Mouse (Mus musculus) forebrain, embryonic 14.5 days (tissue): ENCODE results near the gene Arid5a. TPM values are rescaled to one million over a fixed set of nuclear protein-coding genes. Genes with fewer than 3 reads are reported as not detected.

Experiments
- ATAC-seq: fragments of 200-750 bp; cut with Nextera tagmentation; 2 replicates; pipeline ENCODE4 v1.8.0; 2017; ENCODE audit warnings: mild to moderate bottlenecking, moderate library complexity
- DNase-seq: peaks from one replicate; pipeline ENCODE4 v3.0.0-alpha.2; 2015; ENCODE audit warnings: low spot score
- H3K27ac ChIP-seq: fragments of 300-500 bp; sonication (generic); 2 replicates; pipeline ENCODE4 v1.5.1; 2014; ENCODE audit warnings: low read depth, mild to moderate bottlenecking, control low read depth, low read length, moderate library complexity
- H3K27me3 ChIP-seq: fragments of 300-500 bp; sonication (generic); replicated peaks from 2 replicates; pipeline ENCODE4 v1.6.1; 2014; ENCODE audit warnings: low read length, control low read depth, mixed read lengths; ENCODE audit not compliant: control insufficient read depth, insufficient read depth
- H3K36me3 ChIP-seq: fragments of 300-500 bp; sonication (generic); 2 replicates; pipeline ENCODE4 v1.6.1; 2014; ENCODE audit warnings: low read length, control low read depth; ENCODE audit not compliant: control insufficient read depth, insufficient read depth
- H3K4me1 ChIP-seq: fragments of 300-500 bp; sonication (generic); 2 replicates; pipeline ENCODE4 v1.6.1; 2014; ENCODE audit warnings: antibody characterized with exemption, low read length, control low read depth; ENCODE audit not compliant: control insufficient read depth, insufficient read depth
- H3K4me2 ChIP-seq: fragments of 300-500 bp; sonication (generic); 2 replicates; pipeline ENCODE4 v1.6.1; 2014; ENCODE audit warnings: mild to moderate bottlenecking, control low read depth, low read length
- H3K4me3 ChIP-seq: fragments of 300-500 bp; sonication (generic); 2 replicates; pipeline ENCODE4 v1.5.1; 2014; ENCODE audit warnings: low read depth, low read length, control low read depth
- H3K9ac ChIP-seq: fragments of 300-500 bp; sonication (generic); 2 replicates; pipeline ENCODE4 v1.6.1; 2014; ENCODE audit warnings: mild to moderate bottlenecking, low read length, control low read depth, moderate library complexity
- H3K9me3 ChIP-seq: fragments of 300-500 bp; sonication (generic); replicated peaks from 2 replicates; pipeline ENCODE4 v1.6.1; 2016; ENCODE audit warnings: low read length, control low read depth, mixed read lengths; ENCODE audit not compliant: control insufficient read depth
- WGBS: fragments of 180-500 bp; shearing (Covaris S2); extraction: QIAGEN DNeasy Blood & Tissue Kit; methylation state at CpG from one replicate; pipeline ENCODE4 v1.1.7; 2014; 5-methylcytosine and 5-hydroxymethylcytosine counted together
- polyA plus RNA-seq: library from polyadenylated mRNA; unstranded; fragments of >200 nt; fragmentation: Nextera tagmentation; extraction: Ambion mirVana; gene quantifications from 2 replicates; pipeline ENCODE4 v1.2.1, GENCODE M21; 2014

Arid5a gene
- polyA plus RNA-seq, 1 experiment from 2014 or later: 1.8 TPM

DNA sequence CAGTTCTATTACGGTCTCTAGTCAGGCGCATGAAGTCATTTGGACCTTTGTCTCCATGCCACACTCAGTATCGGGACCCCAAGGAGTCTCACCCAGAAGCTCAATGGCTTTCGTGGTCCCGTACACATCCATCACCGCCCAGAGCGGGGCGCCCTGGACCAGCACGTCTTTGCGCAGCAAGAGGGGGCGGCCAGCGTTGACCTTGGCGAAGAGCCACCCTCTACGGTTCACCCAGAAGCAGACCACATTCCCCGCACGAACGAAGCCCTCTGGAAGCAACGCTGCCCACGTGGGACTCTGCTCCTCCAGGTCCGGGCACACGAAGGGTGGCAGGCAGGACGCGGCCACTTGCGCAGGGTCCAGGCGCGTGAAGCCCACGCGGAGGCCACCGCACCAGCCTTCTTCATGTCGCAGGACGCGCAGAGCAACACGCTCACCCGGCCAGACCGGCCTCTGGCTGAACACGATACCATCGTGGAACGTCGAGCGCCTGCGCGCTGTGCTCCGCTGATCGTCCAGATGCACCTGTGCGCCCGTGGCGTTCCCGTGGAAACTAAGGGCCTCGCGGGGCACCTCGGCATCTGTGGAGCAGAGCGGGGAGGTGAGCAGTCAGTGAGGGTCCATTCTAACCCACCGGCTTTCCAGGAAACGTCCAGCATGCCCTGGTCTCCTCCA lies 38.3 kb upstream of the Arid5a start:
- Histone ChIP-seq H3K36me3 (no peaks in the 10 kb centered on the region), H3K9ac (no peak overlapping the region), H3K27ac (no peak overlapping the region), H3K4me2 (peak overlapping the region; percentile 12; the same call in 1 of the 2 replicates), H3K4me1 (no peaks in the 10 kb centered on the region), H3K4me3 (no peak overlapping the region), H3K9me3 (no peaks in the 10 kb centered on the region), H3K27me3 (0 out of 2 replicates have a peak, but pooled peaks cover 4% of the 10 kb centered on the region)
- WGBS: 48% methylated on average over 54 of the region's 54 CpGs
- ATAC-seq (no peak), DNase-seq (no peak)

GRCm38 (mm10) chr1:36270666-36271065 lies 36.9 kb upstream of the Arid5a start:
- H3K9ac ChIP-seq: no peak overlapping the region
- no peak overlapping the region for H3K4me3 ChIP-seq
- H3K4me1 ChIP-seq: no peaks in the 10 kb centered on the region
- no peaks in the 10 kb centered on the region for H3K9me3 ChIP-seq
- ATAC-seq (no peak), DNase-seq (no peak)
- 0 out of 2 replicates have a peak, but pooled peaks cover 4% of the 10 kb centered on the region for H3K27me3 ChIP-seq
- no peaks in the 10 kb centered on the region for H3K36me3 ChIP-seq
- no peak overlapping the region for H3K4me2 ChIP-seq
- 57% methylated on average over 3 of the region's 3 CpGs for WGBS
- no peak overlapping the region for H3K27ac ChIP-seq

- no peaks in the 10 kb centered on the region for H3K4me1 ChIP-seq
- DNase-seq (no peak), ATAC-seq (no peak)
- H3K4me2 ChIP-seq: no peak overlapping the region
- no peak overlapping the region for H3K4me3 ChIP-seq
- WGBS: 76% methylated on average over 8 of the region's 8 CpGs
- no peaks in the 10 kb centered on the region for H3K9me3 ChIP-seq
- H3K27ac ChIP-seq: no peak overlapping the region
- H3K27me3 ChIP-seq: 0 out of 2 replicates have a peak, but pooled peaks cover 4% of the 10 kb centered on the region
- H3K9ac ChIP-seq: no peak overlapping the region
- H3K36me3 ChIP-seq: no peaks in the 10 kb centered on the region
Observed at GRCm38 (mm10) chr1:36271516-36272230, 35.9 kb upstream of the Arid5a start.

DNA sequence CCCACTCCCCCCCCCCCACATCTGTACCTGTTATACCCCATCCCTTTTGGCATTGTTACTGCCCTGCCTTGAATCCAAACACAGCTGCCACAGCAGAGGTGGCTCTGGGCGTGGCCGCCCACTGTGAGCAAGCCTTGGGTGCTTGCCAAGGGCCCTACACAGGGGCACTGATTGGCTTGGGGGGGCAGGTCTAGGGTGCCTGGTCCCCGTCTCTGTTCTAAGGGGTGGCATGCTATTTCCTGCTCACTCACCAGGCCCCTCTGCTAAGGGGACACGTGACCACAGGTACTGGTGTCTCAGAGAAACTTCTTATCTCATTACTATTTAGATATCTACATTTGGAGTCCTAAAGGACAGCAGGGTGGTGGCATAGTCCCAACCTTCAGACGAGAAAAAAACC lies 35.0 kb upstream of the Arid5a start:
- no peaks in the 10 kb centered on the region for H3K36me3 ChIP-seq
- no peak overlapping the region for H3K4me2 ChIP-seq
- H3K9ac ChIP-seq: no peak overlapping the region
- H3K27me3 ChIP-seq: 0 out of 2 replicates have a peak, but pooled peaks cover 4% of the 10 kb centered on the region
- H3K27ac ChIP-seq: no peak overlapping the region
- DNase-seq: no peak
- H3K4me1 ChIP-seq: no peaks in the 10 kb centered on the region
- no peak for ATAC-seq
- H3K4me3 ChIP-seq: no peak overlapping the region
- 63% methylated on average over 5 of the region's 5 CpGs for WGBS
- H3K9me3 ChIP-seq: no peaks in the 10 kb centered on the region

DNA sequence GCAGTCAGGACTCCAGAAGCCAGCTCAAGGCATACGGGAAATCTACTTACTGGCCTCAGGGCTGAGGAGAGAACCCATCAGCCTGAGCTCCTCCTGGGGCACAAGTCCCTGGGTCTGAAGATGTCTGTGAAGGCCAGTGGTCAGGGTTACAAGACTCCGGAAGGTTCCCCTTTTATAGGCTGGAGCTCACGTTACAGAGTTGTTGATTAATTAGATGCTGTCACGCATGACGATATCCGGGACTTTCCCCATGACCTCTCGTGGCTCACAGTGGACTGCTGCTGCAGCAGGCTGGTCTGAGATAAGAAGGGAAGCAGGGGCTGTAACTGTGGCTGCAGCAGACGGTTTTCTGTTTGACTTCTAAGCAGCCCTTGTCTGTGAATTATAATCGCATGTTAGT lies 34.2 kb upstream of the Arid5a start:
- Histone ChIP-seq H3K4me3 (no peak overlapping the region), H3K27ac (no peak overlapping the region), H3K36me3 (no peaks in the 10 kb centered on the region), H3K9me3 (no peaks in the 10 kb centered on the region), H3K9ac (no peak overlapping the region), H3K4me2 (no peak overlapping the region), H3K4me1 (no peaks in the 10 kb centered on the region), H3K27me3 (0 out of 2 replicates have a peak, but pooled peaks cover 4% of the 10 kb centered on the region)
- DNase-seq: no peak
- 57% methylated on average over 9 of the region's 9 CpGs for WGBS
- no peak for ATAC-seq

GRCm38 (mm10) chr1:36274455-36274854 lies 33.1 kb upstream of the Arid5a start, which contains the start of gene Neurl3:
Gene Neurl3, minus strand, starts transcription at chr1:36274679.
- no peak within 1 kb of the TSS for H3K27ac ChIP-seq
- no peak within 1 kb of the TSS for H3K9ac ChIP-seq
- no peaks in the 10 kb centered on the region for H3K9me3 ChIP-seq
- DNase-seq (no peak), ATAC-seq (no peak)
- H3K27me3 ChIP-seq: 0 out of 2 replicates have a peak, but pooled peaks cover 1% of the 10 kb centered on the region
- H3K4me3 ChIP-seq: no peak within 1 kb of the TSS
- 91% methylated on average over 5 of the region's 5 CpGs for WGBS
- H3K36me3 ChIP-seq: no peaks in the 10 kb centered on the region
- H3K4me2 ChIP-seq: no peak within 1 kb of the TSS
- H3K4me1 ChIP-seq: no peaks in the 10 kb centered on the region

DNA sequence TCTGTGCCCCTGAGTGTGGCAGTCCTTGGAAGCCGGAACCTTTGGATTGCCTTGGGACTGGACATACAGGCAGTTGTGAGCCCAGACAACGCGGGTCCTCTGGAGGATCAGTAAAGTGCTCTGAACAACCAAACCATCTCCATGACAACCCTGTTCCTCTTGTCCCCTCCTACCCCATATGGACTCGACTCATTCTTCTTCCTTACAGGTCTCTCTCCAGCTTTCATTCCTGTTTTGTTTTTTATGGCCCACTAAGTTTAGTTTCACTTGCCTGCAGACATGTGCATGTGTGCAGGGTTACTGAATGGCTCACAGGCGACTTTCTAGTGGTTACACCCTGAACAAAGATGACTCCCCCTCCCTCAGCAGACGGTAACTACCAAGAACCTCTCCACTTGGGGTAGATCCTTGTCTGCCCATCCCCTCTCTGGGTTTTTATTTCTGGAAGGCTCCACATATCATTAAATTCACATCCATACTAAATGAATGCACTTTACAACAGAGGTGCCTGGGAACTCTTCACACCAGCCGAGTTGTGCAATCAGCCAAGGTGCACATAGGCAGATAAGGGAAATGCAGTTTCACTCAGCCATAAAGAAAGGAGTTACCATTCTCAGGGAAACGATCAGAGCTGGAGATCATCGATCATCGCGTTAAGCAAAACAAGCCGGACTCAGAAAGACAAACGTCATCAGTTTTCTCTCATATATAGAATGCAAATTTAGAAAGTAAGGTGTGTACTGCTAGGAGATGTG lies 31.7 kb upstream of the Arid5a start:
- Histone ChIP-seq H3K27me3 (no peaks in the 10 kb centered on the region), H3K27ac (no peak overlapping the region)
- WGBS: 78% methylated on average over 13 of the region's 13 CpGs

DNA sequence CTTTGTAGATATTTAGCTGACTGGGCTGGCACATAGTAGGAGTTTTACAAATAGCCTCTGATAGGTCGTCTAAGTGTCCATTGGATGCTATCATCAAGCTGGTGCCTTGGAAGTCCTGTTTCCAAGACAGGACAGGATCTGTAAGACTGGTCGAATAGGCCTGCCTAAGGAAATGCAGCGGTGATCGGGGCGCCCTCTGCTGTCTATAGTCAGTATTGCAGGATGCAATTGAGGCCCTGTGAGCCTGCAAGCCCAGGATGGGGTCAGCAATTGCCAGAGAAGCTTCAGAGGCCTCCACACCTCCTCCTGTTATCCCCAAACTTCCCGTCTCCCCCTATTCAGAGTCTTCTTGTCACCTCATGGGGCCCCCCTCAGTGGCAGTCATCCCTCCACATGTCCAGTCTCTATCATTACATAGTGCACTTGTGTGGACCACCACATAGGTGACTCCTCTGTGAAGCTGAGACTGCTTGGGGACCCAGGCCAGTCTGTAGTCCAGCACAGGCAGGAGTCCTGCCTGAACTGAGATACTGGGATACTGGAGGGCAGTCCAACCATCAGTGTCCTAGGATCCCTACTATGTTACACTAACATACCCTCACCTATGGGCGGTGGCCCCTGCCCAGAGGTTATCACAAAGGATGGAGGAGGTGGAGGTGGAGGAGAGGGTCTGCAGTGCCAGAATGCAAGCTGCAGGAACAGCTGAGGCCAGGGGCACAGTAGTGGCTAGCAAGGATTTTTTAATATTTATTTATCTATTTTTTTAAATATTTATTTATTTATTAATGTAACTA lies 30.1 kb upstream of the Arid5a start:
- Histone ChIP-seq H3K9ac (no peak overlapping the region), H3K27ac (no peak overlapping the region), H3K4me1 (no peaks in the 10 kb centered on the region), H3K27me3 (no peaks in the 10 kb centered on the region), H3K4me2 (no peak overlapping the region), H3K4me3 (no peak overlapping the region), H3K36me3 (no peaks in the 10 kb centered on the region), H3K9me3 (no peaks in the 10 kb centered on the region)
- WGBS: 18% methylated on average over 7 of the region's 7 CpGs
- ATAC-seq (no peak), DNase-seq (peak; percentile 62)

More for the DNA sequence above, 31.7 kb upstream of the Arid5a start:
- Histone ChIP-seq H3K4me3 (no peak overlapping the region), H3K4me1 (no peaks in the 10 kb centered on the region), H3K9me3 (no peaks in the 10 kb centered on the region), H3K4me2 (no peak overlapping the region), H3K9ac (no peak overlapping the region), H3K36me3 (no peaks in the 10 kb centered on the region)
- no peak for DNase-seq
- ATAC-seq: no peak
